Mouse (Mus musculus): ENCODE data around the gene Tssk2.

- no peak for TF ChIP-seq GATA1 (IDR thresholded peaks at IDR 0.05; ENCODE audit: borderline replicate concordance, low read length)
- no peak for TF ChIP-seq FLI1 (IDR thresholded peaks at IDR 0.05; ENCODE audit: low read length)
Observed at GRCm38 (mm10) chr16:17939255-17939751, 40.9 kb downstream of the Tssk2 start.
